In genomic region chr13:24713434-24714000, GRCm38 (mm10) we compare ENCODE assay signal across 7 mouse cellular contexts. TPM values are rescaled to one million over a fixed set of nuclear protein-coding genes. Genes with fewer than 3 reads are reported as not detected.
DNase-seq lines count a peak whose midpoint lies in the region; ATAC-seq and TF ChIP-seq lines count a peak whose summit lies in the region.

No protein-coding gene starts in this region.

- peak; percentile 85 for TF ChIP-seq CTCF in small intestine, adult 2 months (IDR thresholded peaks at IDR 0.05; ENCODE audit: extremely low read depth, insufficient read length, insufficient replicate concordance, low read depth, low read length)

- no peak overlapping the region for H3K4me3 ChIP-seq in intestine, embryonic 14.5 days (ENCODE audit: low read depth, low read length)
- H3K4me3 ChIP-seq in midbrain, embryonic 10.5 days, result peak overlapping the region; percentile 33
- H3K4me3 ChIP-seq in small intestine, adult 2 months (ENCODE audit: low read depth, low read length), result no peak overlapping the region

- H3K36me3 ChIP-seq in intestine, embryonic 14.5 days (ENCODE audit: control insufficient read depth, insufficient read depth, low read length), result no peaks in the 10 kb centered on the region
- H3K36me3 ChIP-seq in midbrain, embryonic 10.5 days, result no peaks in the 10 kb centered on the region
- no peaks in the 10 kb centered on the region for H3K36me3 ChIP-seq in small intestine, adult 2 months (ENCODE audit: control insufficient read depth, insufficient read depth, low read length)

- H3K27ac ChIP-seq in intestine, embryonic 14.5 days (ENCODE audit: low read depth), result 0 out of 2 replicates have a peak overlapping the region, but pooled peaks have one; percentile 18
- H3K27ac ChIP-seq in midbrain, embryonic 10.5 days (replicated peaks), result peak overlapping the region; percentile 43; the same call in 1 of the 2 replicates
- no peak overlapping the region for H3K27ac ChIP-seq in small intestine, adult 2 months (ENCODE audit: insufficient read depth, low read depth, low read length)

- TF ChIP-seq POLR2A in small intestine, adult 2 months (IDR thresholded peaks at IDR 0.05; ENCODE audit: low read depth, low read length), result no peak

- no peak overlapping the region for H3K9ac ChIP-seq in intestine, embryonic 14.5 days (ENCODE audit: low read length)

- H3K27me3 ChIP-seq in intestine, embryonic 14.5 days (replicated peaks; ENCODE audit: control insufficient read depth, insufficient read depth, low read length), result no peaks in the 10 kb centered on the region
- peaks cover 13% of the 10 kb centered on the region for H3K27me3 ChIP-seq in midbrain, embryonic 10.5 days (ENCODE audit: low read depth, poor library complexity, severe bottlenecking)
- H3K27me3 ChIP-seq in small intestine, adult 2 months (ENCODE audit: control insufficient read depth, insufficient read depth, low read length), result no peaks in the 10 kb centered on the region

- peak; percentile 94 for DNase-seq in adrenal gland, adult 2 months
- peak; percentile 88 for DNase-seq in embryo, embryonic 10.5 days (ENCODE audit: low spot score)
- DNase-seq in gastrocnemius, postnatal 25 days, result peak; percentile 74
- DNase-seq in intestine, embryonic 14.5 days (ENCODE audit: low spot score), result peak; percentile 96
- DNase-seq in left cerebral cortex, postnatal 14 days (ENCODE audit: low spot score in 2 of 2), result peak; percentile 93 to 94
- DNase-seq in midbrain, embryonic 10.5 days (ENCODE audit: low spot score), result peak; percentile 89

- peak; percentile 83 for ATAC-seq in intestine, embryonic 14.5 days (replicated peaks; ENCODE audit: low FRiP score, low TSS enrichment, low read depth)

- 6% methylated on average over 16 of the region's 16 CpGs for WGBS in intestine, embryonic 14.5 days
- 12% methylated on average over 16 of the region's 16 CpGs for WGBS in midbrain, embryonic 10.5 days
- WGBS in small intestine, adult 2 months, result 9% methylated on average over 16 of the region's 16 CpGs

- intact Hi-C loops in left cerebral cortex, postnatal 14 days (cut with DNase I), result no loop called here

- H3K4me2 ChIP-seq in intestine, embryonic 14.5 days (ENCODE audit: low read length), result peak overlapping the region; percentile 37

- no peaks in the 10 kb centered on the region for H3K9me3 ChIP-seq in intestine, embryonic 14.5 days (ENCODE audit: control insufficient read depth, low read length)
- H3K9me3 ChIP-seq in midbrain, embryonic 10.5 days (replicated peaks), result no peaks in the 10 kb centered on the region

- H3K4me1 ChIP-seq in intestine, embryonic 14.5 days (replicated peaks; ENCODE audit: control insufficient read depth, insufficient read depth, low read length), result 0 out of 2 replicates have a peak, but pooled peaks cover 15% of the 10 kb centered on the region
- peaks cover 33% of the 10 kb centered on the region for H3K4me1 ChIP-seq in midbrain, embryonic 10.5 days
- H3K4me1 ChIP-seq in small intestine, adult 2 months (ENCODE audit: control insufficient read depth, insufficient read depth, insufficient read length, low read length), result peaks cover 34% of the 10 kb centered on the region

RNA-seq across cellular contexts. Expression of gene Armh2, which starts 27.5 kb away (rescaled TPM):
- not detected for total RNA-seq in adrenal gland, adult 2 months (2021)
- polyA plus RNA-seq in adrenal gland, adult 2 months (2012; rRNA removed), result not detected in 2 replicates
- total RNA-seq in gastrocnemius, postnatal 25 days (2021), result not detected
- polyA plus RNA-seq in intestine, embryonic 14.5 days (2014; fragmentation: Nextera tagmentation; extraction: Ambion mirVana), result not detected in 2 replicates
- under 1 TPM in 1 of 2 experiments, not detected in 1; 0.40 TPM for total RNA-seq in left cerebral cortex, postnatal 14 days (2021)
- polyA plus RNA-seq in midbrain, embryonic 10.5 days (2016; fragmentation: Nextera tagmentation; extraction: Ambion mirVana), result not detected in 2 replicates
- polyA plus RNA-seq in small intestine, adult 2 months (2012; rRNA removed), result not detected in 2 replicates

RNA-seq across cellular contexts. Expression of gene Gmnn, which starts 48.2 kb away (rescaled TPM):
- total RNA-seq in adrenal gland, adult 2 months (2021), result 10 to 100 TPM in 1 of 2 experiments, 1 to 10 TPM in 1; 4.4 to 12.1 TPM
- 0.85 TPM in 1 of 2 replicates, not detected in the other for polyA plus RNA-seq in adrenal gland, adult 2 months (2012; rRNA removed)
- total RNA-seq in gastrocnemius, postnatal 25 days (2021), result 1 to 10 TPM; 2.3 to 4.9 TPM
- polyA plus RNA-seq in intestine, embryonic 14.5 days (2014; fragmentation: Nextera tagmentation; extraction: Ambion mirVana), result 121 and 124 TPM in 2 replicates
- 1 to 10 TPM; 2.4 to 3.1 TPM for total RNA-seq in left cerebral cortex, postnatal 14 days (2021)
- 154 and 186 TPM in 2 replicates for polyA plus RNA-seq in midbrain, embryonic 10.5 days (2016; fragmentation: Nextera tagmentation; extraction: Ambion mirVana)
- polyA plus RNA-seq in small intestine, adult 2 months (2012; rRNA removed), result 0.84 and 2.4 TPM in 2 replicates

Comparison
In these comparisons a context has a peak if more than half of its experiments do, and no peak if none do; other contexts are left out.
1. RNA of gene Gmnn, which starts 48.2 kb away (polyA plus RNA-seq): 154 to 186 TPM in midbrain, embryonic 10.5 days and 121 to 124 TPM in intestine, embryonic 14.5 days; 0.84 to 2.4 TPM in small intestine, adult 2 months and 0.85 TPM in adrenal gland, adult 2 months; every median in the first group is over 10 times any median in the second.
2. Peak in every context shown above with its lines, with median percentiles within 50 percentile points of each other: DNase-seq.